Mouse (Mus musculus) kidney, postnatal 36 days (tissue): ENCODE data around the gene Saxo1.

ENCODE experiments used
- DNase-seq, 2 experiments: peaks; one replicate each; pipeline ENCODE4 v3.0.0; 2021 to 2022; ENCODE audit warnings: mixed read lengths in 2 of 2

The Saxo1 gene

DNA sequence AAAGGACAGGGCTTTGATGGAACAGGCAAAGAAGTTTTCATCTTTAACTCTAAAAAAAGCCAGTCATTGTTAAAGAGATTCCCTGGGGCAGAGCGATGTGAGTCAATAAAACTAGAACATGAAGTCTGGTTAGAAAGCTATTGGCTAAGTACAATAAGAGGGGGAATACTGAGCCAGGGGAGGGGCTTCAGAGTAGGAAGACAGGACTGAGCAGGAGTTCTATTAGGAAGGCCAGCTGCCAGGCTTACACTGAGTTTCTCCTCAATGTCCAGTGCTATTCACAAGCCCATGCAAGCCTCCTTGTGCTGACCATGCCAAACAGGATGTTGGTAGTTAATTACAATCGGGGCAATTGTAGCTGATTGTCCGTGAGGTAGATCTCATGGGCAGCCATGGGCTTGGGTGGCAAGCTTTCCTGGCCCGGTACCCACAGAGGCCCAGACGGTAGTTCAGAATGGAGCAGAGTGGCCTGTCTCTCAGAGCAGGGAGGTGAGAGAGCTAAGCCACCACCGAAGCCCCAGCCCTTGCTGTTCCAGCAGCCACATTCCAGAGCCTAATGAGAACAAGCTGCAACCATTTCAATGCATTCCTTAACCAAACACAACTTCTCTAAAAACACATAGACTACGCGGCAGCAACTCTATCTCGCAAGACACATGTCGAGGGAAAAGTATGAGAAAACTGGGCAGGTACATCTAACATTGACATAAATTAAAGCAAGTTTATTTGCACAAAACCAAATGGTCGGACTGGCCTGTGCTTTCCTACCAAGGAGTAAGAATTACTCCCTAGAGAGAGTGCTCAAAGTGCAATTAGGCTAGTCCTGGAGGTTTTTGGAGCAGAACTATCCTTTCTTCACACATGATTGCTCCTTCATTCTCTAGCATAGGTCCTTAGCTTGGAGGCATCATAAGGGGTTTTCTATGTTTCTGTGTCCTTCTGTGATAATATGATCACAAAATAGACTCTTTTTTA lies 30.7 kb downstream of the Saxo1 start:
- DNase-seq: peak; percentile 26

DNA sequence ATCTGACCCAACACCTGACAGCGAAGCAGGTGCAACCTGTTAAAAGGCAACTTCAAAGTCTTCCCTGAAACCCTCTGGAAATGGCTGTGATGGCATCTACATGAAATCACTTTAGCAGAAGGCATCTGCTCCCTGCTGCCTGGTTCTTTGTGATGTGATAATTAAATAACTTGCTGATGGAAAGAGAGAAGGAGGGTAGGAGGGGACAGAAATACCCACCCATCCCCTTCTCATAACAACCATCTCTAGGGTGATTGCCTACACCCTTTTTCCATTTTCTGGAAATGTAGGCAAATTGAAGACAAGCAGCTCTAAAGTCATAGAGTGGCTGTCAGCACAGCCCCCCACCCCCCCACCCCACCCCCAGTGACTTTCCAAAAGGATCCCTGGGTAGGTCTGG lies 33.6 kb downstream of the Saxo1 start:
- no peak for DNase-seq

DNA sequence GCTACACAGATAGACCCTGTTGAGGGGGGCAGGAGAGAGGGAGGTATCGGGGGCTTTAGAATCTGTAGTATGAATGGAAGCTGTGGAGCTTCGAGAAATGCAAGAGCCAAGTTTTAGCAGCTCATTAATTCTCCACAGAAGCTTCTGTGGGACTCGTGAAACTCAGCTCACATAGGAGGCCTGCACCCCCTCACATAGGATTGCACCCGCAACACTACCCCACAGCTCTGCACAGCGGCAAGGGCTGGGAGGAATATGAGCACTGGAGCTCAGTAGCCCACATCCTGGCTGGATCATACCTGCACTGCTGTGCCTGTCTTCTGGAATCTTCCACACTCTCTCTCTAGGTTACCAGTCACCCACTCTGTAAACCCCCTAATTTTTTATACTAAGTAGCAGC lies 34.4 kb downstream of the Saxo1 start:
- no peak for DNase-seq

DNA sequence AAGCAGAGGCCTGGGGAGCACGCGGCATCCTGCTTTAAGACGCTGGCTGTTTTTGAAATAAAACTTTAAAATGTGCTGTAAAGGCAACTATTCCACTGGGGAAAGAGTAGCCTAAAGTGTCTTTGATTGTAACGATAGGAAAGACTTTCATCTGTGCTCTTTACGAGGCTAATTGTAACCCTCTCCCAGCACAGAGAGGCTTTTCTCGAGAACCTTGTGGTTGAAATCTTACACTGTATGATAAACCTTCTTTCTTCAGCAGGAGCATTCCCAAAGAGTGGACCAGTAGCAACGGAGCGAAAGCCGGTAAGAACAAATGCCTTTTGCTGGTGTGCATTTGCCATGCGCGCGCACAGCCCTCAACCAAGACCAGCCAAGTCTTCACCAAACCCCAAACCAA lies 37.4 kb downstream of the Saxo1 start:
- no peak for DNase-seq

DNA sequence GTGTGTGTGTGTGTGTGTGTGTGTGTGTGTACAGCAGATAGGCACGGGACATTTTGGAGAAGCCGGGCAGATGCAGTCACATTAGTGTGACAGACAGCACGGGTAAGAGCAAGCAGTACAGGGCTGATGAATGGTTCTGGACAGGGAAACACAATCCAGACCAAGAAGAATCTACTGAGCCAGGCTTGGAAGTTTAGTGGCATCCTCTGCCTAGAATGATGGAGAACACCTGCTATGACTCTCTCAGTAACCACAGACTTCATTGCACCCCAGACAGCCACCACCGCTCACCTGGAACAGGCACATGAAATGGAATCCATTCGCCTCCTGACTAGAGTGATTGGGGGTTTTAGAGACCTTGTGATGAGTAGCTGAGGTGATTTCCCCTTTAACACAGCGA lies 38.2 kb downstream of the Saxo1 start:
- DNase-seq: no peak

DNA sequence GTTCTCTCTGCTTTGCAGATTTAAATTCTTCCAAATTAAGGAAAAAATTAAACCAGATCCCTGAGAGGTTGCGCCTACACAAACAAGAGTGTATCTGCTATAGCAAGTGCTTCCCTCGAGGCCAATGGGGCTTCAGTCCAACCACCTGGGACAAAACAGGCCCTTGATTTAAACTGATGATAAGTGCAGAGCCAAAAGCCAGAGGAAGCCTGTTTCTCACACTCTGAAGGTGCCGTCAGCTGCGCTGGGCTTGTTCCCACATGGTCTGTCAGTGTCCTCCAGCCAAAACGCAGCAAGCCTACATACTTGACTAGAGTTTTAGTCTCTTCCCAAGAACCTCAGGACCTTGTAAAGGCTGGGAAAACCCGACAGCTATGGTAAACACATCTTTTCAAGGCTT lies 53.5 kb downstream of the Saxo1 start:
- no peak for DNase-seq

DNA sequence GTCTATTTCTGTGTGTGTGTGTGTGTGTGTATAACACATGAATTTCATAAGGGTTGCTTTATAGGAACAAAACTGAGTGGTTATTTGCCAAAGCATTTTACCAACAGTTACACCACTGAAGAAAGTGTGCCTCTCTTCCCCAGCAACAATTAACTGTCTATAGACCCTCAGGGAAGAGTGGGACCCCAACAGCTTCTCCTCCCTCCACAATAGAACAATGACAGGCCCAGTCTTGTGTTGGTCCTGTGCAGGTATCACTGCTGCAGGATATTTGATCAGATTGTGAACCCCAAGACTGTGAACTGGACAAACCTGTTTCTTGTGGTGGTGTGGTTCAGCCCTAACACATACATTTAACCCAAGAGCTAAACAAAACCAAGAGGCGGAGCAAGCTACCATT lies 58.6 kb downstream of the Saxo1 start:
- DNase-seq: no peak

DNA sequence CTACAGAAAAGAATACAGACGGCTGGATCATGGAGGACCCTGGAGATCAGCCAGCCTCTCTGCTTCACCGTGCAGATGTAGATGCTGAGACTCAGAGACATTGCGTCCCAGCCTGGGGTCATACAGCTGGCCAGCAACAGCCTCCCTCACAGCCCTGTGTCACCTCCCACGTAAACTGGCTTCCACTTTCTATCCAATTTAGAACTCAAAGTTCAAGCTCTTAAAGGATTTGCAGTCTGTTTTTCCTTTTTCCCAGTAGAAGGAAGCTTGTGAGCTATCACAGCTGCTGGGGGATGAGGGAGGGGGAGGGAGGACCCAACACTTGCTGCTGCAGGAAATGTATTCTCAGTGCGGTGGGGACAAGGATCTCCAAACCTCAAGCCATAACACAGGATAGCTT lies 59.4 kb downstream of the Saxo1 start:
- peak; percentile 53 to 70 for DNase-seq

DNA sequence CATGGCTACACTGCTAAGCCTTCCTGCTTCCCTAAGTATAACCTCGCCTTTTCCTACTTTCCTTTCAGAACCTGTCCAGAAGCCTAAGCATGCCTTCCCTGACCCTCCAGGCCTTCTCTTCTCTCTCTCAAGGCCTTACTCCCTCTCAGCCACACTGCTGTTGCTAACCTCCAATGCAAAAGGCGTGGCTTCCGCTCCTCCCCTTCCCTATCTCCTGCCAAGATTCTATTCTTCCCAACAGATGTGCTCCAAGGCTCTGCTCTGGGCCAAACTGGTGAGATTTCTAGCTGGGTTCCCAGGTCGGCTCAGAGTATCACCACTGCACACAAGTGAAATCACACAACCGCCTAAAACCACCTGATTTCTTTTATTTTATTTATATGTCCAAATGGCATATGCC lies 69.0 kb downstream of the Saxo1 start:
- DNase-seq: peak in 1 of 2 experiments; percentile 5

DNA sequence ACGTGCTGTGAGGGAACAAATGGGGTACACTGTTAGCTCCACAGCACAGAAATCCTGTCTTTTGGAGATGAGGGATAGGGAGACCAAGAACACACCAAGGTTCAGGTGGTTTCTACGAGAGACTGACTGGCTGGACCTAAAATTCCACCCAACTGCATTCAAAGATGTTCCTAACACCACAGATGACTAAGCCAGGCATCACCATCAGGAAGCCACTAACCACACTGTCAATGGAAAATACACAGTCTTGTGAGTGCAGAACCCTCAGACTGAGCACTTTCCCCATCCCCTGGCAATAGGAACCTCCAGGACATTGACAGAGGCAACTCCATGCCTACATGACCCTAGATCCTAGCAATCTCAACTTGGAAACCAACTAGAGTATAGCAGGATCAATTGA lies 71.2 kb downstream of the Saxo1 start:
- DNase-seq: no peak

DNA sequence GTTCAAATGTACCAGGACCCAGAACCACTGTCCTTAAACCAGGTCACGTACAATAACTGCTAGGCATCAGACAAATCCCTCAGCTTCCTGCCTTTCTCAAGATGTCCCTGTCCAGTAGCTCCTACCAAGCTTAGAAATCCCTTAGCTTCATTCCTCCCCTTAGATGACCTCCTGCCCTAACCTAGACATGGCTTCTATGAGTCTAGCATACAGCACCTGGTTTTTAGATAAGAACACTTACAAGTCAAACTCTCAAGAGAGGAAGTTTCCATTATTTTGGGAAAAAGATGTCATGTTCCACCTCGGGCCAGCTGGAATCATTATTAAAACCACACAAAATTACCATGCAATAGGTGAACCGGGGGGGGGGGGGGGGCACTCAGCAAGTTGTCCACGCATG lies 71.6 kb downstream of the Saxo1 start:
- DNase-seq: no peak

DNA sequence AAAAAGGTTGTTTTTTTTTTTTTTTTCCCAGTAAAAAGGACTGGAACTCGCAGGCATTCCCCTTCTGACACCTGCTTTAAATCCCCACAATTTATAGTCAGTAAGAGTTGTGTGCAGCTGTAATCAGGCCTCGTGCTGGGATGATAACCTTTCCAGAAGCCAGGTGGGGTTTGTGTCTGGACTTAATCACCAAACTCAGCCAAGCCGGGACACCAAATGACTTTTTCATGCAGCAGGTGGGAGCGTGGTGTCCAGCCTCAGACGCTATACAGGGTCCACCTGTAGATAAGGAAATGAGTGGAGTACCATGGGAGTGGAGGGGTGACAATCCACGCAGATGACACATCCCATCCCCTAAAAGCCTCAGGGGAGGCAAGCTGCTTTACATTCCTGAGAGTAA lies 73.1 kb downstream of the Saxo1 start:
- DNase-seq: no peak

DNA sequence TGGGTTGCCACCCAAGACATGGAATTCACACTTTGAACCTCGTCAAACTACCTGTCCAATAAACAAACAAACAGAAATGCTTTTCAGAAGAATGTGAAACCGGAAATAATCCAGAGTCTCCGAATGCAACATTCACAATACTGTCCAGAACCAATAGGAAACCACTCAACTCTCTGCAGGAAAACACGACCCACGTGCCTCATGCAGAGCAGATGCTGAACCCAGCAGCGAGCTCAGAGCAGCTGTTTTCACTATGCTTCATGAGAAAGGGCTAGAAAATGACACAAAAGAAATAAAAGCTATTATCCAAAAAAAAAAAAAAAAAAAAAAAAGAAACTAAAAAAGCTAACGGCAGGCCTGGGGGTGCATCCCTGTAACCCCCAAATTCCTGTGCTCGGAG lies 74.4 kb downstream of the Saxo1 start:
- no peak for DNase-seq

DNA sequence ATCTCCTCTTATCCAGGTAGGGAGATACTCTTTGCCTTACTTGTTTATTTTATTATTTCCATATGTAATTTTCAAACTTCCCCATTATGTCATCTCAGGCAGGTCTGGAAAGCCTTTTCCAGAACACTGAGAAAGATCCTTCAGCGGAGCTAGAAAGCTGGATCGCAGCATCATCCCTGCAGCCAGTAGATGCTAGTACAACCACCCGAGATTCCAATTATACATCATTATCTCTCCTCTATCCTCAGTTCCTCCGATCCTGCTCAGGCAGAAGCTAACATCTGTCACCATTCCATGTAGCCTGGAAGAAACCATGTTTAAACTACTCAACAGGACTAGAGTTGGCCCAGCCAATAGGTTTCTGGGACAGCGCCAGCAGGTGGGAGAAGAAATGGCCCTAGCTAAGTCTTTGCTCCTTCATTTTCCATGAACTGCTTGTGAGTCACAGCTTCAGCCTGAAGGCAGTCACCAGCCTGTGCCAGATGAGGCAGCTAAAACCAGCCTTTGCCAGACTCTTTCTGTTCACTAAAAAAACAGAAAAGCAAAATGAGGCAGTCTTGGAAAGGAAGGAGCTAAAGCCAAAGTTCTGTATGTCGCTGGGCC lies 75.0 kb downstream of the Saxo1 start:
- no peak for DNase-seq

DNA sequence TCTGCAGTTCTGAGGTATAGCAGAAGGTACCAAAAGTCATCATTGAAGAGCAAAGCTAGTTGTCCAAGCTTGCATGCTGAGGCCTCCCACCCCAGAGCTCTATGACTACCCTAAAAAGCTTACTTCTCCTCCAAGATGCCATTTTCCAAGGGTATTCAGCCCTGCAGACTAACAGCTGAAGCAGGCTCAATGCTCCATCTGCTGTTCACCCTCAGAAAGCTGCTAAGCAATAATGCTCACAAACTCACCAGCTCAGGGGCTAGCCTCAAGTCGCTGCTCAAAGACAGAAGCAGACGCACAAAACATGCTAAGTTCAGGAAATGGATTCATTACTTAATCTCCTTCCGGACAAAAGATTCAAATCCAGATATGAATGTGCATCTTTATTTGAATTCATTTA lies 77.2 kb downstream of the Saxo1 start:
- DNase-seq: peak in 1 of 2 experiments; percentile 17

DNA sequence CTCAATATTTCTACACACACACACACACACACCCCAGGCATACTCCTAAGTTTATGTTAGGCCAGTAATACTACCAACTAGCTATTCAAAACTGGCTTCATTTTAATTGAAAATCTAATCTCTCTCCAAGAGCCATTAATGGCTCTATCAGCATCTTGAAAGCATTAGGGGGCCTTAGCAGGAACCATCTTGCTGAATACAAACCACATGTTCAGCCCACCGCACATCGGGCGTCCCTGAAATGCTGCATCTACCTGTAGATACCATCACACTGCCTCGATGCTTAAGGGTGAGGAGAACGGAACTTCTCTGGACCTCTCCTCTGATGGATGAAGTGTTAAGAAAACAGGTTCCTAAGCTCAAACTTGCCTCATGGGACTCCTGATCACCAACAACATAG lies 93.3 kb downstream of the Saxo1 start:
- no peak for DNase-seq

DNA sequence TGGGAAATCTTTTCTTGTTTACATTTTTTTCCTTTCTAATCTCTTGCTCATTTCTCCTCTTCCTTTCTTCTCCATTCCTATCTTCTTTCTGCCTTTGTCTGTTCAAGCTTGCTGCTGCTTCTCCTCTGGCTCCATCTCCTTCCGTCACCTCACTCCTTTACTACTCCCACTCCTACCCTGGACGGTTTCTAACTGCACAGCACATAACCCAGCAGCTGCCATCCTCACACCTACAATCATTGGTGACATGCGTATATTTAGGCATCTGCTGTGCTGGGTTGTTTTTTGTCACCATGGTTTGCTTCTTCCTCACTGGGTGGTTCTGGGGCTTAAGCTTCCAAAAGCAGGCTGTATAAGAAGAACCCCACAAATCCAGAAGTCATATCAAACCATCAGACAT lies 107.7 kb downstream of the Saxo1 start:
- DNase-seq: no peak

DNA sequence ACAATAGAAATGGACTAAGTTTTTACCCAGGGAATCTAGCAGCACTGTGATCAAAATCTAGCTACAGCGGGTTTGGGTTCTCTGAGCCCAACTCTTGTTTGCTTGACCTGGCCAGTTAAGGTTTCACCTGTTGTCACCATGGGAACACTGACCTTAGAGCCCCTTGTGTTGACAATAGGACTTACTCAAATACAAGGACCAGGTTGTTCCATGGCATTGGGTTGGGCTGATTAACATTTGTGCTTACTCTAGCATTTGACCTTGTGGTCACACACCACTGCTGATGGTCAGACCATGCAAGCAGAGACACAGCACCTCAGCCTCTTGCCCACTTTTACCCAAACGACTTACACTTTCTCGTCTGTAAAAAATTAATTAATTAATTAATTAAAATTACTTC lies 121.8 kb downstream of the Saxo1 start:
- DNase-seq: no peak

DNA sequence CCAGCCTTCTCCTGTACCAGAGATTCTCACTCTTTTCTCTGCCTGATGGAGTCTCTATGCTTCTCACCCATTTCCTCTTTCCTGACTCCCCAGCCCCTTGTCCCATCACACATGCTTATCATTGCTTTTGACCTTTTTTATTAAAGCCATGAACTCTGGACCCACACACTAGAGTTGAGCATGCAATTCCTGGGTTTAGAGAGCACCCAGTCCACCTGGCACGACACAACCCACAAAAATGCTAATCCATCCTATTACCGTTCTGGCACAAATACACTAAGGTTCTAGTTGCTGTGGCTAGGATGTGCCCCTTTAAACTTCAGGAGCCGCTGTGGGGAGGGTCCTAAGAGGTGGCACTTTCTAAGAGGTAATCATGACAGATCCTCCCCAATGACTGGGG lies 122.5 kb downstream of the Saxo1 start:
- no peak for DNase-seq

DNA sequence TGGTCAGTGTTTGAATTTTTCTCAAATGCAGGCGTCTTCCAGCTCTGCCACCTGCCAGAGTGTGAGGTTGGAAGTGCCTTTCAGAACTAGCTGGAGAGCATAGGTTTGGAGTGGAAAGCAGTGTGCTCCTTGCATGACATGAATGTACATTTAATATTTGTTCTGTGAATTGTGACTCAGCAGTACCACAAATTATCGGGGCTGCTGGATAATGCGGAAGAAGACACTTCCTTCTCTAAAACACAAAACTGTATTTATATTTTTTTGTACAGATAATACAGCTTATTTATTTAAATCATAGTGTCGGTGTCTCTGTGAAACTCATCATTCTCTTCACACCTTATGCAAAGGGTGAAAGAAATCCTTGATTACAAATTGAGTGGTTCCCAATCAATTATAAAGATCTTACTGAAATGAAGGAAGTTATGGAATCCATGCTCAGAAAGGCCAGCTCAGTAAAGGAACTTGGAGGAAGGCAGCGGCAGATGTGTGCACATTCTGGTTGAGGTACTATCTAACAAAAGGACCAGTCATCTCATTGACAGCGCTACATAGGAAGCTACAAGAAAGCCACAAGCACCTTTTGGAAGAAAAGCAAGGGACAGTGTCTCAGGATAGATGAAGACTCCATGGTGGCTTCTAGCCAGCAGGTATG lies 129.9 kb downstream of the Saxo1 start:
- no peak for DNase-seq

DNA sequence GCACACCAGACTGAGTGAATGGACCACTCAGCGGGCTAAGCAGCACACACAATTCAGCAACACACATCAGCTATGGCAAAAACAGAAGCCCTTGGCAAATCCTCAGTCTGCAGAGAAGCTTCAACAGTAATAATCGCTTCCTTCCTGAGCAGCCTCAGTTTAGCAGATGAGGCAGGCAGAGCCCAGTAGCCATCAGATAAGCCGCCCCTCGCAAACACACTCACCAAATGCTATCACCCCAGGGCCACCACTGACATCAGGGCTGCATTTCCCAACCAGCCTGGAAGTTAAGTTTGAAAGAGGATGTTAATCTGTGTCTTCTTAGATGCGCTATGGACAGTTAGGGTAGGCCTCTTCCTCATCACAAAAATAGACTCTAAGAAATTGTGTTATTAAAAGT lies 130.8 kb downstream of the Saxo1 start:
- no peak for DNase-seq

DNA sequence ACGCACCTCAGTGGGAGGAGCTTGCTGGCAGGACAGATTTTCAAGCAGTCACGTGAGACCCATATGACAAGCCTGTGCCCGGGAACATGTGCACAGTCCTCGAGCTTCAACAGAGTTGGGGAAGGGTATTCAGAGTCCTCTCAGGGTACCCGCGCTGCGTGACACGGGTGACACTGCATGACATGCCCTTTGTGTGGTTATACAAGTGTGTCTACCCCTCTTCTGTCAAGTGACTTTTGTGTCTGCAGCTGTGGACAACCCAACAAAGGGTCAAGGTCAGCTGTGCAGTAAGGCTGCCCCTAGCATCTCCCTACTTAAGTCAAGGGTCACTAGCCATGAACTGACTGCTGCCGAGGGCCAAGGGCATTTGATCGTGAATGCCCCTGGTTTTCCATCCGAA lies 131.6 kb downstream of the Saxo1 start:
- DNase-seq: no peak

DNA sequence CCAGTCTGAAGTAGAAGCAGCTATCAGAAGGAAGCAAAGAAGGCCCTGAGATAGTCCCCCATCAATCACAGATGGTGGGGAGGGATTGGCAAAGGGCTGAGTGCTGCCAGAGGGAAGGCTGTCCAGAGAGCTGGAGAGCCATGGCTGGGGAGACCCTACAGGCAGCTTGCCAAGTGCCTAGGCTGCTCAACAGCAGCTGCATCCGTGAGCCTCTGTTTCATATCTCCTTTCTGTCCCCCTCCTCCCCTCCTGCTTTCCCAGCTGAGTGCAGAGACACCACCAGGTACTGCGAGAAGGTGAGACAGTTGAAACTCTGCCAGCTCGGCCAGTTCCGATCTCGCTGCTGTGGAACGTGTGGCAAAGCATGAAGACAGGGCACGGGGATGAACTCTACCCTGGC lies 132.5 kb downstream of the Saxo1 start:
- no peak for DNase-seq

DNA sequence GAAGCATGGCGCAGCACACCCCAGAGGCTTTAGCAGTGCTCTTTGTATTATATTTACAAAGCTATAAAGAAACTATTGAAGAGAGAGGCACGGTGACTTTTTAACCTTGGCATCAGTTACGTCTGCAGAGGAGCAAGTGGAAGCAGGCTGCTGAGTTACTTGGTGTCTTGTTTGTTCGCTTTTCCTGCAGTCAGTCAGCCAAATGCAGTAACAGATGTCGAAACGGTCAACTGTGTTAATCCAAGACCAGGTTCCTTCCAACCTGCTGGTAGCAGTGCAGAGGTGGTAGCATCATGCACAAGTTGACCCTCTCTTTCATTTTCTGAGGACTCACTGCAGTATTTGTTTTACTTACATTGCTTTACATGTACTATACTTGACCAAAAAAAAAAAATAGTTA lies 135.5 kb downstream of the Saxo1 start:
- DNase-seq: no peak
